Mouse (Mus musculus): ENCODE measurements at regions not wholly inside any gene's neighbourhood (a gene's known extent, or its start where the extent isn't known, plus 50 kb on each side); places are given as distances from the start of the nearest gene placed in this dataset.
A peak's percentile ranks its signal among the peaks of the same experiment; 100 is the strongest.

GRCm38 (mm10) chr12:17113465-17114177 is 63.1 kb downstream of the Kcnf1 start:
- peak; percentile 38; the same call in 1 of the 2 replicates for ATAC-seq (ENCODE audit: low FRiP score, low read depth)
- 70% methylated on average over 12 of the region's 12 CpGs for WGBS

GRCm38 (mm10) chr12:17112781-17113464 is 63.8 kb downstream of the Kcnf1 start:
- Histone ChIP-seq H3K4me2 (no peak overlapping the region), H3K36me3 (no peaks in the 10 kb centered on the region), H3K4me3 (no peak overlapping the region), H3K27ac (replicated peaks) (no peak overlapping the region; the same call in none of the 2 replicates), H3K9ac (no peak overlapping the region), H3K4me1 (replicated peaks) (peaks cover 10% of the 10 kb centered on the region), H3K9me3 (no peaks in the 10 kb centered on the region), H3K27me3 (no peaks in the 10 kb centered on the region)
- WGBS: 87% methylated on average over 7 of the region's 7 CpGs
- peak; percentile 48; the same call in 1 of the 2 replicates for ATAC-seq (ENCODE audit: low FRiP score, low read depth)

More at GRCm38 (mm10) chr12:17113465-17114177, 63.1 kb downstream of the Kcnf1 start:
- H3K9ac ChIP-seq: 0 out of 2 replicates have a peak overlapping the region, but pooled peaks have one; percentile 3
- H3K4me3 ChIP-seq: no peak overlapping the region
- H3K27me3 ChIP-seq: no peaks in the 10 kb centered on the region
- no peaks in the 10 kb centered on the region for H3K9me3 ChIP-seq
- H3K27ac ChIP-seq (replicated peaks): peak overlapping the region; percentile 57
- no peaks in the 10 kb centered on the region for H3K36me3 ChIP-seq
- peaks cover 10% of the 10 kb centered on the region for H3K4me1 ChIP-seq (replicated peaks)
- H3K4me2 ChIP-seq: no peak overlapping the region

GRCm38 (mm10) chr12:17106220-17106619 is 70.5 kb downstream of the Kcnf1 start:
- Histone ChIP-seq H3K4me2 (no peak overlapping the region), H3K36me3 (no peaks in the 10 kb centered on the region), H3K27ac (replicated peaks) (no peak overlapping the region), H3K4me3 (no peak overlapping the region), H3K27me3 (no peaks in the 10 kb centered on the region), H3K4me1 (replicated peaks) (no peaks in the 10 kb centered on the region), H3K9me3 (no peaks in the 10 kb centered on the region), H3K9ac (no peak overlapping the region)
- WGBS: 79% methylated on average over 1 of the region's 1 CpGs
- ATAC-seq (ENCODE audit: low FRiP score, low read depth): no peak

- WGBS: 85% methylated on average over 6 of the region's 6 CpGs
- H3K36me3 ChIP-seq: no peaks in the 10 kb centered on the region
- no peaks in the 10 kb centered on the region for H3K4me1 ChIP-seq (replicated peaks)
- no peak overlapping the region for H3K27ac ChIP-seq (replicated peaks)
- no peaks in the 10 kb centered on the region for H3K9me3 ChIP-seq
- no peak overlapping the region for H3K9ac ChIP-seq
- H3K4me2 ChIP-seq: no peak overlapping the region
- ATAC-seq (ENCODE audit: low FRiP score, low read depth): no peak
- H3K27me3 ChIP-seq: no peaks in the 10 kb centered on the region
- no peak overlapping the region for H3K4me3 ChIP-seq
Measured at GRCm38 (mm10) chr12:17105057-17105712, 71.5 kb downstream of the Kcnf1 start.

- 92% methylated on average over 3 of the region's 3 CpGs for WGBS
- no peak overlapping the region for H3K4me2 ChIP-seq
- H3K27me3 ChIP-seq: no peaks in the 10 kb centered on the region
- no peaks in the 10 kb centered on the region for H3K9me3 ChIP-seq
- H3K9ac ChIP-seq: no peak overlapping the region
- H3K4me1 ChIP-seq (replicated peaks): peaks cover 12% of the 10 kb centered on the region
- H3K27ac ChIP-seq (replicated peaks): no peak overlapping the region
- ATAC-seq (ENCODE audit: low FRiP score, low read depth): no peak
- H3K36me3 ChIP-seq: no peaks in the 10 kb centered on the region
- H3K4me3 ChIP-seq: no peak overlapping the region
Measured at GRCm38 (mm10) chr12:17101842-17102241, 74.8 kb downstream of the Kcnf1 start.

- peak; percentile 48; the same call in 1 of the 2 replicates for ATAC-seq (ENCODE audit: low FRiP score, low read depth)
- H3K4me3 ChIP-seq: no peak overlapping the region
- H3K4me1 ChIP-seq (replicated peaks): peaks cover 17% of the 10 kb centered on the region
- peak overlapping the region; percentile 57 for H3K27ac ChIP-seq (replicated peaks)
- H3K9me3 ChIP-seq: no peaks in the 10 kb centered on the region
- no peaks in the 10 kb centered on the region for H3K36me3 ChIP-seq
- no peaks in the 10 kb centered on the region for H3K27me3 ChIP-seq
- H3K4me2 ChIP-seq: peak overlapping the region; percentile 38
- 32% methylated on average over 15 of the region's 15 CpGs for WGBS
- H3K9ac ChIP-seq: no peak overlapping the region
Measured at GRCm38 (mm10) chr12:17097800-17098271, 78.9 kb downstream of the Kcnf1 start.

- WGBS: 92% methylated on average over 4 of the region's 4 CpGs
- Histone ChIP-seq H3K4me1 (replicated peaks) (peaks cover 29% of the 10 kb centered on the region), H3K9ac (no peak overlapping the region), H3K9me3 (no peaks in the 10 kb centered on the region), H3K4me3 (no peak overlapping the region), H3K36me3 (no peaks in the 10 kb centered on the region), H3K27ac (replicated peaks) (no peak overlapping the region), H3K27me3 (no peaks in the 10 kb centered on the region), H3K4me2 (no peak overlapping the region)
- no peak for ATAC-seq (ENCODE audit: low FRiP score, low read depth)
Measured at GRCm38 (mm10) chr12:17094758-17095157, 81.9 kb downstream of the Kcnf1 start.

- Histone ChIP-seq H3K9ac (no peak overlapping the region), H3K4me2 (no peak overlapping the region), H3K9me3 (no peaks in the 10 kb centered on the region), H3K4me1 (replicated peaks) (peaks cover 34% of the 10 kb centered on the region), H3K36me3 (no peaks in the 10 kb centered on the region), H3K27me3 (no peaks in the 10 kb centered on the region), H3K27ac (replicated peaks) (no peak overlapping the region), H3K4me3 (no peak overlapping the region)
- 47% methylated on average over 3 of the region's 3 CpGs for WGBS
- ATAC-seq (ENCODE audit: low FRiP score, low read depth): no peak
Measured at GRCm38 (mm10) chr12:17093772-17094171, 82.2 kb upstream of the 2410004P03Rik start.

GRCm38 (mm10) chr12:17091058-17091457 is 79.5 kb upstream of the 2410004P03Rik start:
- no peak overlapping the region for H3K4me2 ChIP-seq
- H3K36me3 ChIP-seq: no peaks in the 10 kb centered on the region
- ATAC-seq (ENCODE audit: low FRiP score, low read depth): no peak
- no peak overlapping the region for H3K9ac ChIP-seq
- no peak overlapping the region for H3K4me3 ChIP-seq
- WGBS: 46% methylated on average over 10 of the region's 10 CpGs
- H3K27ac ChIP-seq (replicated peaks): no peak overlapping the region
- H3K9me3 ChIP-seq: no peaks in the 10 kb centered on the region
- H3K27me3 ChIP-seq: no peaks in the 10 kb centered on the region
- peaks cover 20% of the 10 kb centered on the region for H3K4me1 ChIP-seq (replicated peaks)

- 43% methylated on average over 7 of the region's 7 CpGs for WGBS
- H3K4me2 ChIP-seq: peak overlapping the region; percentile 9; the same call in 1 of the 2 replicates
- H3K27me3 ChIP-seq: no peaks in the 10 kb centered on the region
- H3K27ac ChIP-seq (replicated peaks): peak overlapping the region; percentile 29; the same call in 1 of the 2 replicates
- ATAC-seq (ENCODE audit: low FRiP score, low read depth): no peak
- H3K9ac ChIP-seq: no peak overlapping the region
- peaks cover 20% of the 10 kb centered on the region for H3K4me1 ChIP-seq (replicated peaks)
- no peak overlapping the region for H3K4me3 ChIP-seq
- no peaks in the 10 kb centered on the region for H3K36me3 ChIP-seq
- H3K9me3 ChIP-seq: no peaks in the 10 kb centered on the region
Measured at GRCm38 (mm10) chr12:17089710-17090339, 78.3 kb upstream of the 2410004P03Rik start.

GRCm38 (mm10) chr12:17087388-17087787 is 75.9 kb upstream of the 2410004P03Rik start:
- Histone ChIP-seq H3K4me1 (replicated peaks) (peaks cover 17% of the 10 kb centered on the region), H3K27ac (replicated peaks) (no peak overlapping the region), H3K4me3 (no peak overlapping the region), H3K9ac (no peak overlapping the region), H3K4me2 (no peak overlapping the region), H3K27me3 (no peaks in the 10 kb centered on the region), H3K9me3 (no peaks in the 10 kb centered on the region), H3K36me3 (no peaks in the 10 kb centered on the region)
- ATAC-seq (ENCODE audit: low FRiP score, low read depth): no peak
- WGBS: 24% methylated on average over 3 of the region's 3 CpGs
